9 mouse cellular contexts compared by ENCODE assay signal in the genomic region with DNA sequence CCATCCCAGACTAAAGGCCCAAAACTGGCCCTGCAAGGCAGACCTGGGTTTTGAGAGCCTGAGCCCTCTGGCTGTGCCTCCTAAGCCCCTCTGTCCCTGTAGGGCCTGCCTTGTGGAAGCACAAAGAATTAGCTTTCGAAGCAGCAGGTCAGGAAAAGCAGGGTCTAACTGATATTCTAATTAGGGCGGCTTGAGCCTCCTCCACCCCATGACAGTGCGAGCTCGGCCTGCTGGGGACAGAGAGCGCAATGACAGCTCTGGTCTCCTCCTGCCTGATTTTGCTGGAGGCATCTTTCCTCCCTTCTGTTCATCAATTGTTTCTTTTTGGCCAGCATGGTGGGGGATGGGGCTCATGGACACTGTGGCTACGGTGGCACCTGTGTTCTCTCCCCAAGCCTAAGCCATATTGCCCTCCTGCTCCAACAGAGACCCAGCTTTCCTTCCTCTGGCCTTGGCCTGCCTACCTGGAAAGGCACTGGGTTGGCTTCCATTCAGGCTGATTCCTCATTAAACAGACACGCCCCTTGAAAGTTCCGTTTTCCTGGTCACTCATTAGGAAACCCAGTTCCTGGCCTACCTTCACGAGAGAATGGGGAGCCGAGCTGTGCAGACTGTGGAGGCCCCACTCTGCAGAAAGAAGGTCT. TPM values are rescaled to one million over a fixed set of nuclear protein-coding genes. Genes with fewer than 3 reads are reported as not detected.
DNase-seq lines count a peak whose midpoint lies in the region; ATAC-seq and TF ChIP-seq lines count a peak whose summit lies in the region.
"Had no signal": no experiment of that assay in that cellular context is flagged by ENCODE, and none has a peak within 500 bp of the region (broad histone marks: within the 10 kb centered on the region; RNA-seq: fewer than 3 reads in every experiment).

No protein-coding gene starts in this region.

- DNase-seq in midbrain, embryonic 11.5 days (ENCODE audit: low spot score, missing footprints) = peak; percentile 76
- no peak for DNase-seq in midbrain, embryonic 14.5 days
- peak; percentile 44 to 51 for DNase-seq in heart, adult 2 months
- DNase-seq in liver = peak; percentile 68
- no peak for DNase-seq in stomach, postnatal 0 days (ENCODE audit: low spot score)
- no peak for DNase-seq in right cerebral cortex, postnatal 25 days
- DNase-seq in retina, embryonic 14.5 days (ENCODE audit: low spot score) = no peak

- no peak for TF ChIP-seq CTCF in heart, adult 2 months (IDR thresholded peaks at IDR 0.05)
- TF ChIP-seq CTCF in stomach, postnatal 0 days (IDR thresholded peaks at IDR 0.05; ENCODE audit: low read depth) = no peak

- WGBS in midbrain, embryonic 11.5 days = 66% methylated on average over 10 of the region's 10 CpGs
- 61% methylated on average over 10 of the region's 10 CpGs for WGBS in midbrain, embryonic 14.5 days
- 46% methylated on average over 10 of the region's 10 CpGs for whole genome bisulfite sequencing in heart, adult 2 months
- 65% methylated on average over 10 of the region's 10 CpGs for WGBS in stomach, postnatal 0 days

- no peaks in the 10 kb centered on the region for H3K36me3 ChIP-seq in midbrain, embryonic 11.5 days (ENCODE audit: control insufficient read depth, insufficient read depth, low read length)
- no peaks in the 10 kb centered on the region for H3K36me3 ChIP-seq in midbrain, embryonic 14.5 days (ENCODE audit: control insufficient read depth, insufficient read depth, low read length)
- H3K36me3 ChIP-seq in heart, adult 2 months (ENCODE audit: control insufficient read depth, insufficient read depth, low read length) = no peaks in the 10 kb centered on the region
- H3K36me3 ChIP-seq in stomach, postnatal 0 days (ENCODE audit: control insufficient read depth, insufficient read depth, low read length) = no peaks in the 10 kb centered on the region

- 0 out of 2 replicates have a peak overlapping the region, but pooled peaks have one; percentile 2 for H3K9ac ChIP-seq in midbrain, embryonic 11.5 days (ENCODE audit: low read length)
- no peak overlapping the region for H3K9ac ChIP-seq in midbrain, embryonic 14.5 days (replicated peaks; ENCODE audit: low read length)
- no peak overlapping the region for H3K9ac ChIP-seq in heart, adult 2 months (ENCODE audit: low read depth, low read length)
- no peak overlapping the region for H3K9ac ChIP-seq in stomach, postnatal 0 days (ENCODE audit: low read length)

- H3K9me3 ChIP-seq in midbrain, embryonic 11.5 days (ENCODE audit: control insufficient read depth, low read length) = no peaks in the 10 kb centered on the region
- no peaks in the 10 kb centered on the region for H3K9me3 ChIP-seq in midbrain, embryonic 14.5 days (ENCODE audit: control insufficient read depth, low read length)
- no peaks in the 10 kb centered on the region for H3K9me3 ChIP-seq in stomach, postnatal 0 days (ENCODE audit: control insufficient read depth, low read length)

- no peak for TF ChIP-seq EP300 in heart, adult 2 months (IDR thresholded peaks at IDR 0.05; ENCODE audit: insufficient read depth, low read depth, low read length)
- TF ChIP-seq EP300 in stomach, postnatal 0 days (optimal IDR thresholded peaks at IDR 0.05) = no peak

- no peak overlapping the region for H3K27ac ChIP-seq in midbrain, embryonic 11.5 days (ENCODE audit: low read depth, low read length)
- H3K27ac ChIP-seq in midbrain, embryonic 14.5 days (replicated peaks; ENCODE audit: low read depth, low read length) = no peak overlapping the region
- H3K27ac ChIP-seq in heart, adult 2 months = peak overlapping the region; percentile 73
- peak overlapping the region; percentile 82 for H3K27ac ChIP-seq in stomach, postnatal 0 days (replicated peaks)

- H3K79me2 ChIP-seq in heart, adult 2 months (replicated peaks; ENCODE audit: control insufficient read depth, insufficient read depth, low read length) = no peaks in the 10 kb centered on the region

- peaks cover 3% of the 10 kb centered on the region; the same call in 1 of the 2 replicates for H3K4me1 ChIP-seq in midbrain, embryonic 11.5 days (ENCODE audit: control insufficient read depth, insufficient read depth, low read length)
- H3K4me1 ChIP-seq in midbrain, embryonic 14.5 days (ENCODE audit: control insufficient read depth, insufficient read depth, low read length) = no peaks in the 10 kb centered on the region
- H3K4me1 ChIP-seq in heart, adult 2 months (ENCODE audit: control insufficient read depth, insufficient read depth, low read length) = peaks cover 19% of the 10 kb centered on the region
- peaks cover 12% of the 10 kb centered on the region for H3K4me1 ChIP-seq in stomach, postnatal 0 days (replicated peaks; ENCODE audit: control insufficient read depth, insufficient read depth)

- H3K4me3 ChIP-seq in midbrain, embryonic 11.5 days (ENCODE audit: low read depth, low read length) = no peak overlapping the region
- no peak overlapping the region for H3K4me3 ChIP-seq in midbrain, embryonic 14.5 days (replicated peaks; ENCODE audit: low read depth, low read length)
- H3K4me3 ChIP-seq in heart, adult 2 months = no peak overlapping the region
- H3K4me3 ChIP-seq in stomach, postnatal 0 days (ENCODE audit: low read depth, low read length) = no peak overlapping the region

- no peaks in the 10 kb centered on the region for H3K27me3 ChIP-seq in midbrain, embryonic 11.5 days (ENCODE audit: control insufficient read depth, insufficient read depth, low read length)
- H3K27me3 ChIP-seq in midbrain, embryonic 14.5 days (ENCODE audit: control insufficient read depth, insufficient read depth, low read length) = no peaks in the 10 kb centered on the region
- no peaks in the 10 kb centered on the region for H3K27me3 ChIP-seq in heart, adult 2 months (ENCODE audit: control insufficient read depth, insufficient read depth, low read length)
- no peaks in the 10 kb centered on the region for H3K27me3 ChIP-seq in stomach, postnatal 0 days (ENCODE audit: control insufficient read depth, insufficient read depth, low read length)

- no peak for ATAC-seq in midbrain, embryonic 11.5 days (ENCODE audit: low FRiP score)
- ATAC-seq in midbrain, embryonic 14.5 days (ENCODE audit: low FRiP score, low TSS enrichment) = no peak
- no peak for ATAC-seq in stomach, postnatal 0 days (ENCODE audit: low FRiP score, low TSS enrichment)

- H3K4me2 ChIP-seq in midbrain, embryonic 11.5 days = no peak overlapping the region
- no peak overlapping the region for H3K4me2 ChIP-seq in midbrain, embryonic 14.5 days (ENCODE audit: low read length)
- H3K4me2 ChIP-seq in stomach, postnatal 0 days (replicated peaks; ENCODE audit: low read depth) = peak overlapping the region; percentile 25; the same call in 1 of the 2 replicates

- intact Hi-C loops in heart, adult 2 months (cut with DNase I) = loop anchor here (5.0 kb wide), 1 partner anchor 36 kb away; a partner anchor contains a TSS

- no peak for TF ChIP-seq POLR2A in heart, adult 2 months (IDR thresholded peaks at IDR 0.05; ENCODE audit: insufficient read depth, low read depth, low read length)

RNA-seq across cellular contexts. Expression of a gene that starts 23.2 kb away (rescaled TPM):
- 565 and 627 TPM in 2 replicates for polyA plus RNA-seq in midbrain, embryonic 11.5 days (2014; fragmentation: Nextera tagmentation; extraction: Ambion mirVana)
- 644 and 890 TPM in 2 replicates for polyA plus RNA-seq in midbrain, embryonic 14.5 days (2014; fragmentation: Nextera tagmentation; extraction: Ambion mirVana)
- 1,000 to 10,000 TPM; 1,131 to 1,298 TPM for total RNA-seq in heart, adult 2 months (2021)
- polyA plus RNA-seq in heart, adult 2 months (2012; rRNA removed) = 163 and 316 TPM in 2 replicates
- 814 and 865 TPM in 2 replicates for polyA plus RNA-seq in stomach, postnatal 0 days (2015; fragmentation: Nextera tagmentation; extraction: Ambion mirVana)

RNA-seq across cellular contexts. Expression of a gene that starts 27.8 kb away (rescaled TPM):
- 0.87 and 1.4 TPM in 2 replicates for polyA plus RNA-seq in midbrain, embryonic 11.5 days (2014; fragmentation: Nextera tagmentation; extraction: Ambion mirVana)
- polyA plus RNA-seq in midbrain, embryonic 14.5 days (2014; fragmentation: Nextera tagmentation; extraction: Ambion mirVana) = 0.42 and 0.46 TPM in 2 replicates
- under 1 TPM in 1 of 2 experiments, not detected in 1; 0.09 TPM for total RNA-seq in heart, adult 2 months (2021)
- polyA plus RNA-seq in heart, adult 2 months (2012; rRNA removed) = 0.10 and 0.15 TPM in 2 replicates
- 0.01 TPM in 1 of 2 replicates, not detected in the other for polyA plus RNA-seq in stomach, postnatal 0 days (2015; fragmentation: Nextera tagmentation; extraction: Ambion mirVana)
- total RNA-seq: megakaryocyte progenitor cell, adult 5-6 weeks had no signal

RNA-seq across cellular contexts. Expression of a gene that starts 35.6 kb away (rescaled TPM):
- polyA plus RNA-seq in midbrain, embryonic 11.5 days (2014; fragmentation: Nextera tagmentation; extraction: Ambion mirVana) = 4.9 and 6.3 TPM in 2 replicates
- polyA plus RNA-seq in midbrain, embryonic 14.5 days (2014; fragmentation: Nextera tagmentation; extraction: Ambion mirVana) = 36.2 and 38.1 TPM in 2 replicates
- 10 to 100 TPM; 18.0 to 18.1 TPM for total RNA-seq in heart, adult 2 months (2021)
- 11.8 and 16.6 TPM in 2 replicates for polyA plus RNA-seq in heart, adult 2 months (2012; rRNA removed)
- 18.9 and 21.5 TPM in 2 replicates for polyA plus RNA-seq in stomach, postnatal 0 days (2015; fragmentation: Nextera tagmentation; extraction: Ambion mirVana)

RNA-seq across cellular contexts. Expression of a gene that starts 37.6 kb away (rescaled TPM):
- polyA plus RNA-seq in midbrain, embryonic 11.5 days (2014; fragmentation: Nextera tagmentation; extraction: Ambion mirVana) = not detected in 2 replicates
- not detected in 2 replicates for polyA plus RNA-seq in midbrain, embryonic 14.5 days (2014; fragmentation: Nextera tagmentation; extraction: Ambion mirVana)
- total RNA-seq in heart, adult 2 months (2021) = under 1 TPM; 0.32 to 0.44 TPM
- polyA plus RNA-seq in heart, adult 2 months (2012; rRNA removed) = not detected in 2 replicates
- 0.08 and 0.13 TPM in 2 replicates for polyA plus RNA-seq in stomach, postnatal 0 days (2015; fragmentation: Nextera tagmentation; extraction: Ambion mirVana)
- total RNA-seq: megakaryocyte progenitor cell, adult 5-6 weeks had no signal
- polyA plus RNA-seq: forebrain, embryonic 11.5 days had no signal

Comparison
In these comparisons a context has a peak if more than half of its experiments do, and no peak if none do; other contexts are left out.
1. DNase-seq: peak in midbrain, embryonic 11.5 days (single experiment), heart, adult 2 months (2 of 2) and liver (single experiment); none in midbrain, embryonic 14.5 days (single experiment), stomach, postnatal 0 days (single experiment), right cerebral cortex, postnatal 25 days (single experiment) and retina, embryonic 14.5 days (single experiment).
2. H3K27ac ChIP-seq: peak in heart, adult 2 months (single experiment) and stomach, postnatal 0 days (single experiment); none in midbrain, embryonic 11.5 days (single experiment) and midbrain, embryonic 14.5 days (single experiment).